Mouse (Mus musculus): ENCODE measurements around the gene Ak4. TPM values are rescaled to one million over a fixed set of nuclear protein-coding genes. Genes with fewer than 3 reads are reported as not detected.

Gene Ak4
- polyA plus RNA-seq, 1 experiment from 2014 or later, result 19.0 TPM

GRCm38 (mm10) chr4:101508431-101508830, 89.4 kb downstream of the Ak4 start:
- Histone ChIP-seq H3K27ac (no peak overlapping the region), H3K4me1 (peaks cover 13% of the 10 kb centered on the region), H3K4me3 (replicated peaks) (peak overlapping the region; percentile 44), H3K4me2 (peak overlapping the region; percentile 87), H3K27me3 (peaks cover 17% of the 10 kb centered on the region), H3K9me3 (replicated peaks) (no peaks in the 10 kb centered on the region), H3K9ac (peak overlapping the region; percentile 38; the same call in 1 of the 2 replicates), H3K36me3 (no peaks in the 10 kb centered on the region)
- ATAC-seq (replicated peaks; ENCODE audit: low FRiP score), result no peak
- WGBS, result 3% methylated on average over 10 of the region's 10 CpGs

GRCm38 (mm10) chr4:101508851-101509577, 89.9 kb downstream of the Ak4 start:
- Histone ChIP-seq H3K4me2 (peak overlapping the region; percentile 87), H3K9ac (peak overlapping the region; percentile 38; the same call in 1 of the 2 replicates), H3K27ac (no peak overlapping the region), H3K4me1 (peaks cover 13% of the 10 kb centered on the region), H3K36me3 (no peaks in the 10 kb centered on the region), H3K9me3 (replicated peaks) (no peaks in the 10 kb centered on the region), H3K4me3 (replicated peaks) (peak overlapping the region; percentile 44), H3K27me3 (peaks cover 17% of the 10 kb centered on the region)
- ATAC-seq (replicated peaks; ENCODE audit: low FRiP score), result peak; percentile 60
- WGBS, result 3% methylated on average over 30 of the region's 30 CpGs

DNA sequence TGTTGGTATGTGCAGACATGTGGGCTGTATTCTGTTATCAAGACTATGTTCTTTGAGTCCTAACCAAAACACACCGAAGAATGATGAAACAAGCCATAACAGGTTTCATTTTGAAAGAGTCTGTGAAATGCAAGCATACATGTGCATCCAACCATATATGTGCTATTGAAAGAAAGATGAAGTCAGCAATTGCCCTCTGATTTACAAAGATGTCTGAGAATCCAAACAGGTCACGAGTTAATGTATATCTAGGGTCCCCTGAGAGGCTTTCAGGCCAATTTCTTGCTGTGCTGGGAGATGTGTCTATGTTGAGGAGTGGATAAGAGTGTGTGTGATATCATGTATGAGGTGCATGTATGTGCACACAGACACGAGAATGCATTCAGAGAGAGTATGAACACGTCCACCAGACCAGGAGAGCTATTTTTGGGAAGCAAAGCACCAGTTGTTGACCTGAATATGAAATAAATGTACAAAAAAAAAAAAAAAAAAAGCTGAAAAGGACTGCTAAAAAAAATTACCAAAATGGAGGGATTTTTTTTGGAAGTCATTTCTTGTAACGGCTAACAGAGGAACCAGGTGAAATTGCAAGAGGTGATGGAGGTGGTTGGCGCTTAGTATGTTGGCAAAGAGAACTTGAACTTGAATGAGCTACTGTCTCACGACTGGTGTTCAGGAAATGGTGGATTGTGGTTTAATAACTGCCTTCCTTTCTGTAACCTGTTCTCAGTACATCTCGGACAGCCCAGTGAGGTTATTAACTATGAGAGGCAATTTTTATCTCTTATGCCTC, 91.2 kb downstream of the Ak4 start:
- Histone ChIP-seq H3K4me2 (no peak overlapping the region), H3K9me3 (replicated peaks) (no peaks in the 10 kb centered on the region), H3K36me3 (no peaks in the 10 kb centered on the region), H3K4me3 (replicated peaks) (no peak overlapping the region), H3K27me3 (peaks cover 17% of the 10 kb centered on the region), H3K4me1 (peaks cover 13% of the 10 kb centered on the region), H3K9ac (no peak overlapping the region), H3K27ac (no peak overlapping the region)
- 81% methylated on average over 8 of the region's 8 CpGs for WGBS
- ATAC-seq (replicated peaks; ENCODE audit: low FRiP score), result no peak

DNA sequence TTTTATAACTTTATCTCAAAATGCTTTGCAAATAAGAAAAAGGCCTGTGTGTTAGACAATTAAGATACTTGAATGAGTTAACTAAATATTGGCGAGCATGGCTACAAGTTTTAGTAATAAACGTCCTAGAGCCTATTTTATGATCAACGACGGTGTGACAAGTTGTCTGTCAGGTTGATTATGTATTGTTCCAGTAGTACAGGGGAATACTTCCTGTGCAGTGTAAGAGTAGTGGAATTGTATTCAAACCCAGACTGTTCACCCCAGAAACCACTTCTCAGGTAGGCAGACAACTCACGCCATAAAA, 91.8 kb downstream of the Ak4 start:
- Histone ChIP-seq H3K9ac (no peak overlapping the region), H3K27ac (no peak overlapping the region), H3K27me3 (peaks cover 17% of the 10 kb centered on the region), H3K9me3 (replicated peaks) (no peaks in the 10 kb centered on the region), H3K36me3 (no peaks in the 10 kb centered on the region), H3K4me1 (peaks cover 13% of the 10 kb centered on the region), H3K4me2 (no peak overlapping the region), H3K4me3 (replicated peaks) (no peak overlapping the region)
- 77% methylated on average over 5 of the region's 5 CpGs for WGBS
- ATAC-seq (replicated peaks; ENCODE audit: low FRiP score), result no peak

DNA sequence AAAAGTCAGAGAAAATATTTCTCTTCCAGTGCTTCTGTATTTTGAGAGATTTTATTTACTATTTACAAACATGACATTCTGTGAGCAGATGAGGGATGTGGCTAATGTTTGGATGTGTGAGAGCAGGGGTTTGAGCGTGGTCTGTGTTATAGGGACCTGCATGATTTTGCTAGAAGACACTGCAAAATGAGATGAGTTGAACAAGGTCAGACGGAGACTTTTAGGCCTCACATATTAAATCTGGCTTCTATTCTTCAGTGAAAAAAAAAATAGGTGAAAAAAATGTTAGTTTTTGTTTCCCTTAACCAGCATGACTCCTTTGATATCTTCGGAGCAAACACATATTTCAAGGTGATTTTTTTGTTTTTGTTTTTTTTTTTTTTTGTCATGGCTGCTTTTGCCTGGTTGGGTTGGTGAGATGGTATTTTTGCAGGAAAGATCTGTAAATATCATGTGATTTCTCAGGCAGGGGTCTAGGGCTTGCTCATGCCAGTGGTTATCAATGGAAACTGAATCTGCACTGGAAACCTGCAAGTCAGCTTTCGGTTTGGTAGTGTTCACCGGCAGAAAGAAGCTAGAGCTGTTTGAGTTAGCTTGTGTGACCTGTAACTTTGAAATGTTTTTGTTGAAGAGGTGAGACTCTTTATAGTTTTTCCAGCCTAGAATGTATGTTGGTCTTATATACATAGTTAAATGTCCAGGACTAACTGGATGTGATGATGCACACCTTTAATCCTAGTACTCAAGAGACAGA, 92.9 kb downstream of the Ak4 start:
- Histone ChIP-seq H3K27me3 (peaks cover 17% of the 10 kb centered on the region), H3K4me2 (no peak overlapping the region), H3K9me3 (replicated peaks) (no peaks in the 10 kb centered on the region), H3K4me3 (replicated peaks) (no peak overlapping the region), H3K36me3 (no peaks in the 10 kb centered on the region), H3K9ac (no peak overlapping the region), H3K27ac (no peak overlapping the region), H3K4me1 (peaks cover 13% of the 10 kb centered on the region)
- WGBS, result 89% methylated on average over 5 of the region's 5 CpGs
- no peak for ATAC-seq (replicated peaks; ENCODE audit: low FRiP score)

- Histone ChIP-seq H3K36me3 (no peaks in the 10 kb centered on the region), H3K27me3 (peaks cover 17% of the 10 kb centered on the region), H3K9me3 (replicated peaks) (no peaks in the 10 kb centered on the region), H3K27ac (no peak overlapping the region), H3K4me3 (replicated peaks) (no peak overlapping the region), H3K4me2 (no peak overlapping the region), H3K4me1 (peaks cover 13% of the 10 kb centered on the region), H3K9ac (no peak overlapping the region)
- 93% methylated on average over 3 of the region's 3 CpGs for WGBS
- ATAC-seq (replicated peaks; ENCODE audit: low FRiP score), result no peak
Observed at GRCm38 (mm10) chr4:101513251-101513650, 94.2 kb downstream of the Ak4 start.

- Histone ChIP-seq H3K27me3 (no peaks in the 10 kb centered on the region), H3K9ac (no peak overlapping the region), H3K4me2 (no peak overlapping the region), H3K27ac (no peak overlapping the region), H3K4me1 (no peaks in the 10 kb centered on the region), H3K9me3 (replicated peaks) (no peaks in the 10 kb centered on the region), H3K4me3 (replicated peaks) (no peak overlapping the region), H3K36me3 (no peaks in the 10 kb centered on the region)
- no peak for ATAC-seq (replicated peaks; ENCODE audit: low FRiP score)
- WGBS, result 94% methylated on average over 14 of the region's 14 CpGs
Observed at GRCm38 (mm10) chr4:101515853-101516252, 96.8 kb downstream of the Ak4 start.

Other genes with a start within 250 kb of the Ak4 start
- gene Jak1, start 154.0 kb upstream of the Ak4 start, polyA plus RNA-seq (2015; fragmentation: Nextera tagmentation; extraction: Ambion mirVana), result 88.2 and 88.3 TPM in 2 replicates
- 1.0 and 1.2 TPM in 2 replicates for gene Dnajc6, start 77.4 kb downstream of the Ak4 start, polyA plus RNA-seq (2015; fragmentation: Nextera tagmentation; extraction: Ambion mirVana)
- gene Leprot, start 228.4 kb downstream of the Ak4 start, polyA plus RNA-seq (2015; fragmentation: Nextera tagmentation; extraction: Ambion mirVana), result 86.1 and 88.3 TPM in 2 replicates